Mouse (Mus musculus): Measurements from ENCODE around the gene Spout1. TPM values are rescaled to one million over a fixed set of nuclear protein-coding genes. Genes with fewer than 3 reads are reported as not detected.
"Not testable (repeated sequence)": the region's sequence is repeated elsewhere in the genome, so short reads cannot be mapped to it uniquely, and the experiment has no call there.

The Spout1 gene
- polyA plus RNA-seq, 1 experiment from 2014 or later: 56.7 TPM

- Histone ChIP-seq H3K4me2 (no peak overlapping the region), H3K9ac (no peak overlapping the region), H3K27ac (no peak overlapping the region), H3K27me3 (replicated peaks) (no peaks in the 10 kb centered on the region), H3K4me1 (peaks cover 13% of the 10 kb centered on the region), H3K4me3 (replicated peaks) (no peak overlapping the region), H3K9me3 (no peaks in the 10 kb centered on the region), H3K36me3 (no peaks in the 10 kb centered on the region)
- ATAC-seq (ENCODE audit: insufficient read depth, low FRiP score, low read depth): no peak
- 76% methylated on average over 7 of the region's 7 CpGs for WGBS
These were observed 25.2 kb upstream of the Spout1 start for GRCm38 (mm10) chr2:30203439-30203838.

DNA sequence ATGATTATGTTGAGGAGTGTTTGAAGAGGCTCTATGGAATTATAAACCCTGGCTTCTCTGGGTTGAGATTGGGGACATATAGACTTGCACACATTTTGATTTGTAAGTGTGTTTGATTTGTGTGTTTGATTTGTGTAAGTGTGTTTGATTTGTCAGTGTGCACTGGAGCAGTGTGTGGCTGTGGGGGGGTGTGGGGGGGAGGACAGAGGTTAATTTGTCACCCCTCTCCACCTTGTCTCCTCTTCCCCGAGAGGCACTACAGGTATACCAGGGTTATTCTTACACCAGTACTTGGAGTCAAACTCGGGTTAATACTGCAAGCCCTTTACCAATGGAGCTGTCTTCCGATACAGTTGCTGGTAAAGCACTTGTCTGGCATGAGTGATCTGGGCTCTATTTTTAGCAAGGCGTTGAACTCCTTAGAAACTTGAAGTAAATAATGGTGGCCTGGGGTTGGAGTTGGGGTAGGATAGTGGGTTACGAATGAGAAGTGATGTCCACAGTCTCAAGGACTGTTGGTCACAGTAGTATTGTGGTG, 22.2 kb upstream of the Spout1 start:
- ATAC-seq (ENCODE audit: insufficient read depth, low FRiP score, low read depth): no peak; the same call in 1 of the 2 replicates
- Histone ChIP-seq H3K4me1 (peaks cover 5% of the 10 kb centered on the region; the same call in 1 of the 2 replicates), H3K9me3 (no peaks in the 10 kb centered on the region), H3K9ac (no peak overlapping the region), H3K27ac (peak overlapping the region; percentile 69), H3K4me2 (no peak overlapping the region), H3K27me3 (replicated peaks) (no peaks in the 10 kb centered on the region), H3K36me3 (no peaks in the 10 kb centered on the region), H3K4me3 (replicated peaks) (no peak overlapping the region)
- WGBS: 55% methylated on average over 5 of the region's 5 CpGs

GRCm38 (mm10) chr2:30199984-30200383, 21.7 kb upstream of the Spout1 start:
- Histone ChIP-seq H3K9ac (no peak overlapping the region), H3K4me3 (replicated peaks) (no peak overlapping the region), H3K4me2 (no peak overlapping the region), H3K36me3 (no peaks in the 10 kb centered on the region), H3K9me3 (no peaks in the 10 kb centered on the region), H3K4me1 (peaks cover 5% of the 10 kb centered on the region; the same call in 1 of the 2 replicates), H3K27ac (peak overlapping the region; percentile 69), H3K27me3 (replicated peaks) (no peaks in the 10 kb centered on the region)
- ATAC-seq (ENCODE audit: insufficient read depth, low FRiP score, low read depth): peak; percentile 76
- 21% methylated on average over 1 of the region's 1 CpGs for WGBS

- Histone ChIP-seq H3K4me3 (replicated peaks) (no peak overlapping the region), H3K9ac (no peak overlapping the region), H3K9me3 (no peaks in the 10 kb centered on the region), H3K4me2 (no peak overlapping the region), H3K36me3 (no peaks in the 10 kb centered on the region), H3K27me3 (replicated peaks) (no peaks in the 10 kb centered on the region), H3K4me1 (no peaks in the 10 kb centered on the region; the same call in 1 of the 2 replicates), H3K27ac (no peak overlapping the region)
- no peak for ATAC-seq (ENCODE audit: insufficient read depth, low FRiP score, low read depth)
- WGBS: 67% methylated on average over 4 of the region's 4 CpGs
These were observed 19.8 kb upstream of the Spout1 start for GRCm38 (mm10) chr2:30198021-30198420.

DNA sequence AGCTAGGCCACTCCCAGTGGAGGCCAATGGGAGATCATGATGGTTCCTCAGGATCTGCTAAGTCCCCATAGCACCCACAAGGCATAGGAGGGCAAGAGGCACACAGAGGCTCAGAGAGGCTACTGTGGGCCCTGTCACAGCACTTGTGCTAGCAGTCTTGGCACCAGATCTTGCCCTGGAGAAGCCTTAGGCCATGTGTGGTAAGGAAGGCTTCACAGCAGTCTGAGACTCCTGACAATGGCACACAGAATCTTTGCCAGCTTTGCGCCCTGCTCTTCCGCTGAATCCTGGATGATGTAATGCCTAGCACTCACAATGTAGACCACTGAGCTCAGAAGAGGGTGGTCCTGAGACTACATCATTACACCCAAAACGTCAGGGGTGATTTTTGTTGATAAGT, 16.4 kb upstream of the Spout1 start:
- Histone ChIP-seq H3K4me3 (replicated peaks) (no peak overlapping the region), H3K9me3 (no peaks in the 10 kb centered on the region), H3K4me1 (no peaks in the 10 kb centered on the region; the same call in 1 of the 2 replicates), H3K4me2 (no peak overlapping the region), H3K27ac (no peak overlapping the region), H3K36me3 (no peaks in the 10 kb centered on the region), H3K27me3 (replicated peaks) (no peaks in the 10 kb centered on the region), H3K9ac (no peak overlapping the region)
- ATAC-seq (ENCODE audit: insufficient read depth, low FRiP score, low read depth): no peak
- WGBS: 81% methylated on average over 3 of the region's 3 CpGs

GRCm38 (mm10) chr2:30191790-30192580, 13.7 kb upstream of the Spout1 start:
- 85% methylated on average over 12 of the region's 12 CpGs for WGBS
- H3K4me3 ChIP-seq (replicated peaks): no peak overlapping the region
- H3K27ac ChIP-seq: no peak overlapping the region
- H3K9ac ChIP-seq: no peak overlapping the region; the same call in 1 of the 2 replicates
- no peaks in the 10 kb centered on the region for H3K4me1 ChIP-seq
- no peak; the same call in 1 of the 2 replicates for ATAC-seq (ENCODE audit: insufficient read depth, low FRiP score, low read depth)
- no peaks in the 10 kb centered on the region for H3K27me3 ChIP-seq (replicated peaks)
- no peaks in the 10 kb centered on the region for H3K9me3 ChIP-seq
- H3K4me2 ChIP-seq: no peak overlapping the region
- H3K36me3 ChIP-seq: no peaks in the 10 kb centered on the region

GRCm38 (mm10) chr2:30185681-30186080, 7.4 kb upstream of the Spout1 start:
- no peaks in the 10 kb centered on the region for H3K4me1 ChIP-seq
- 74% methylated on average over 3 of the region's 3 CpGs for WGBS
- no peak overlapping the region for H3K9ac ChIP-seq
- H3K27me3 ChIP-seq (replicated peaks): no peaks in the 10 kb centered on the region
- no peak overlapping the region for H3K4me3 ChIP-seq (replicated peaks)
- H3K36me3 ChIP-seq: 0 out of 2 replicates have a peak, but pooled peaks cover 4% of the 10 kb centered on the region
- H3K4me2 ChIP-seq: no peak overlapping the region
- H3K9me3 ChIP-seq: no peaks in the 10 kb centered on the region
- no peak overlapping the region for H3K27ac ChIP-seq
- ATAC-seq (ENCODE audit: insufficient read depth, low FRiP score, low read depth): no peak

DNA sequence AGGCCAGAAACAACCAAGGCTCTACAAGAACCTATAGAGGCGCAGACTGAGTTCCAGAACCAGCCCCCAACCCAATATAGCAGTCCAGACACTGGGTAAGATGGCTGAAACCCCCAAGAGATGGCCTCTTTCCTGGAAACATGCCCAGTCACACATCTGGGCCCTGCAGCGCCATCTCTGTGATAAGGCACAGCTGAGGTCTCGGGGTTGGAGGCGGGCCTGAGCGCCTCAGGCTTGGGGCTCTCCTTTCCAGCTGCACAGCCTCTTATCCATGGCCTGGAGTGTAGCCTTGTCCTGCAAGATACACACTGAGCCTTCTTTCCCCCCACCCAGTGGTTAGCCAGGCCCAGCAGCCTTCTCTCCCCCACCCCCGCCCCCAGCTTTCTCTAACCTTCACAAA, 7.0 kb upstream of the Spout1 start:
- Histone ChIP-seq H3K27ac (no peak overlapping the region), H3K4me1 (no peaks in the 10 kb centered on the region), H3K9me3 (no peaks in the 10 kb centered on the region), H3K4me2 (no peak overlapping the region), H3K9ac (no peak overlapping the region), H3K4me3 (replicated peaks) (no peak overlapping the region), H3K27me3 (replicated peaks) (no peaks in the 10 kb centered on the region), H3K36me3 (0 out of 2 replicates have a peak, but pooled peaks cover 4% of the 10 kb centered on the region)
- WGBS: 89% methylated on average over 6 of the region's 6 CpGs
- ATAC-seq (ENCODE audit: insufficient read depth, low FRiP score, low read depth): peak; percentile 72; the same call in 1 of the 2 replicates

- WGBS: 67% methylated on average over 3 of the region's 3 CpGs
- Histone ChIP-seq H3K4me1 (no peaks in the 10 kb centered on the region), H3K4me2 (no peak overlapping the region), H3K4me3 (replicated peaks) (no peak overlapping the region), H3K27ac (no peak overlapping the region), H3K36me3 (0 out of 2 replicates have a peak, but pooled peaks cover 4% of the 10 kb centered on the region), H3K27me3 (replicated peaks) (no peaks in the 10 kb centered on the region), H3K9me3 (no peaks in the 10 kb centered on the region), H3K9ac (no peak overlapping the region)
- no peak for ATAC-seq (ENCODE audit: insufficient read depth, low FRiP score, low read depth)
These were observed 5.5 kb upstream of the Spout1 start for GRCm38 (mm10) chr2:30183721-30184120.

- Histone ChIP-seq H3K36me3 (0 out of 2 replicates have a peak, but pooled peaks cover 4% of the 10 kb centered on the region), H3K4me2 (no peak overlapping the region), H3K9ac (no peak overlapping the region), H3K27ac (no peak overlapping the region), H3K27me3 (replicated peaks) (no peaks in the 10 kb centered on the region), H3K4me3 (replicated peaks) (no peak overlapping the region), H3K9me3 (no peaks in the 10 kb centered on the region), H3K4me1 (peaks cover 4% of the 10 kb centered on the region)
- ATAC-seq (ENCODE audit: insufficient read depth, low FRiP score, low read depth): no peak
- WGBS: 86% methylated on average over 2 of the region's 2 CpGs
These were observed 4.2 kb upstream of the Spout1 start for GRCm38 (mm10) chr2:30182424-30182823.

- peaks cover 10% of the 10 kb centered on the region for H3K4me1 ChIP-seq
- not testable (repeated sequence) for H3K9me3 ChIP-seq; ATAC-seq (ENCODE audit: insufficient read depth, low FRiP score, low read depth); H3K27ac ChIP-seq; H3K9ac ChIP-seq; H3K27me3 ChIP-seq (replicated peaks)
- peak overlapping the region; percentile 79 for H3K4me2 ChIP-seq
- peak overlapping the region; percentile 63 for H3K4me3 ChIP-seq (replicated peaks)
- H3K36me3 ChIP-seq: peaks cover 31% of the 10 kb centered on the region
- 55% methylated on average over 7 of the region's 7 CpGs for WGBS
These were observed 452 bp upstream of the Spout1 start for GRCm38 (mm10) chr2:30178711-30179110.

GRCm38 (mm10) chr2:30176561-30176960, 1.7 kb downstream of the Spout1 start:
- Histone ChIP-seq H3K4me1 (peaks cover 17% of the 10 kb centered on the region), H3K36me3 (peaks cover 40% of the 10 kb centered on the region), H3K9me3 (no peaks in the 10 kb centered on the region), H3K27ac (no peak overlapping the region), H3K27me3 (replicated peaks) (no peaks in the 10 kb centered on the region), H3K4me2 (no peak overlapping the region), H3K4me3 (replicated peaks) (0 out of 2 replicates have a peak overlapping the region, but pooled peaks have one; percentile 63), H3K9ac (no peak overlapping the region)
- no peak for ATAC-seq (ENCODE audit: insufficient read depth, low FRiP score, low read depth)
- 97% methylated on average over 2 of the region's 2 CpGs for WGBS

All from stomach, embryonic 15.5 days (tissue).